In genomic region chr11:31555042-31555441, GRCm38 (mm10) we compare ENCODE assay signal across 11 mouse cellular contexts.
DNase-seq lines count a peak whose midpoint lies in the region; ATAC-seq and TF ChIP-seq lines count a peak whose summit lies in the region.
"Had no signal": no experiment of that assay in that cellular context is flagged by ENCODE, and none has a peak within 500 bp of the region (broad histone marks: within the 10 kb centered on the region; RNA-seq: fewer than 3 reads in every experiment).

No protein-coding gene starts in this region.

- peak; percentile 43 for DNase-seq in hindbrain, postnatal 0 days (ENCODE audit: low spot score)
- DNase-seq in hindbrain, embryonic 14.5 days (ENCODE audit: low spot score) = no peak
- DNase-seq in cerebellum, adult 11 months = peak; percentile 27
- DNase-seq in heart, postnatal 0 days (ENCODE audit: low spot score) = no peak
- peak; percentile 73 for DNase-seq in kidney, postnatal 10 days
- DNase-seq in liver, embryonic 11.5 days (ENCODE audit: low spot score) = no peak
- no peak for DNase-seq in gastrocnemius, postnatal 4 days (ENCODE audit: low spot score in 2 of 2)
- no peak for DNase-seq in midbrain, embryonic 11.5 days (ENCODE audit: low spot score, missing footprints)
- DNase-seq: thymus, postnatal 25 days had no signal

- H3K36me3 ChIP-seq in hindbrain, postnatal 0 days (ENCODE audit: insufficient read depth, low read length) = no peaks in the 10 kb centered on the region
- H3K36me3 ChIP-seq in hindbrain, embryonic 14.5 days (replicated peaks; ENCODE audit: control insufficient read depth, insufficient read depth) = no peaks in the 10 kb centered on the region
- no peaks in the 10 kb centered on the region for H3K36me3 ChIP-seq in heart, postnatal 0 days (replicated peaks; ENCODE audit: control insufficient read depth, insufficient read depth, low read length)
- H3K36me3 ChIP-seq in liver, embryonic 11.5 days (ENCODE audit: control insufficient read depth, insufficient read depth, low read length) = no peaks in the 10 kb centered on the region
- H3K36me3 ChIP-seq in midbrain, embryonic 11.5 days (ENCODE audit: control insufficient read depth, insufficient read depth, low read length) = no peaks in the 10 kb centered on the region
- H3K36me3 ChIP-seq: limb, embryonic 15.5 days had no signal

- no peak for TF ChIP-seq EP300 in heart, postnatal 0 days (IDR thresholded peaks at IDR 0.05; ENCODE audit: low read depth)

- H3K27me3 ChIP-seq in hindbrain, postnatal 0 days (ENCODE audit: insufficient read depth, low read length) = no peaks in the 10 kb centered on the region
- H3K27me3 ChIP-seq in hindbrain, embryonic 14.5 days (ENCODE audit: control insufficient read depth, insufficient read depth, low read length) = no peaks in the 10 kb centered on the region
- H3K27me3 ChIP-seq in heart, postnatal 0 days (ENCODE audit: control insufficient read depth, insufficient read depth, low read length) = no peaks in the 10 kb centered on the region
- H3K27me3 ChIP-seq in liver, embryonic 11.5 days (replicated peaks; ENCODE audit: control insufficient read depth, insufficient read depth, low read length) = no peaks in the 10 kb centered on the region
- no peaks in the 10 kb centered on the region for H3K27me3 ChIP-seq in midbrain, embryonic 11.5 days (ENCODE audit: control insufficient read depth, insufficient read depth, low read length)
- H3K27me3 ChIP-seq: limb, embryonic 15.5 days had no signal

- H3K9me3 ChIP-seq in hindbrain, postnatal 0 days (ENCODE audit: low read length) = no peaks in the 10 kb centered on the region
- H3K9me3 ChIP-seq in hindbrain, embryonic 14.5 days (ENCODE audit: control insufficient read depth, low read length) = no peaks in the 10 kb centered on the region
- H3K9me3 ChIP-seq in heart, postnatal 0 days (replicated peaks; ENCODE audit: control insufficient read depth, low read length) = no peaks in the 10 kb centered on the region
- no peaks in the 10 kb centered on the region for H3K9me3 ChIP-seq in liver, embryonic 11.5 days (ENCODE audit: control insufficient read depth, low read length)
- no peaks in the 10 kb centered on the region for H3K9me3 ChIP-seq in midbrain, embryonic 11.5 days (ENCODE audit: control insufficient read depth, low read length)
- H3K9me3 ChIP-seq: limb, embryonic 15.5 days had no signal

- H3K9ac ChIP-seq in hindbrain, postnatal 0 days (replicated peaks; ENCODE audit: low read length) = no peak overlapping the region
- H3K9ac ChIP-seq in hindbrain, embryonic 14.5 days = no peak overlapping the region
- no peak overlapping the region for H3K9ac ChIP-seq in heart, postnatal 0 days (replicated peaks; ENCODE audit: low read depth, low read length)
- no peak overlapping the region for H3K9ac ChIP-seq in liver, embryonic 11.5 days (ENCODE audit: low read depth, low read length)
- no peak overlapping the region for H3K9ac ChIP-seq in midbrain, embryonic 11.5 days (ENCODE audit: low read length)
- H3K9ac ChIP-seq: limb, embryonic 15.5 days had no signal

- TF ChIP-seq CTCF in hindbrain, postnatal 0 days (IDR thresholded peaks at IDR 0.05; ENCODE audit: low read depth) = no peak
- no peak for TF ChIP-seq CTCF in heart, postnatal 0 days (IDR thresholded peaks at IDR 0.05; ENCODE audit: low read depth)

- H3K4me1 ChIP-seq in hindbrain, postnatal 0 days (ENCODE audit: insufficient read depth, low read length) = peaks cover 3% of the 10 kb centered on the region
- no peaks in the 10 kb centered on the region for H3K4me1 ChIP-seq in hindbrain, embryonic 14.5 days (replicated peaks; ENCODE audit: control insufficient read depth, insufficient read depth, low read length)
- H3K4me1 ChIP-seq in heart, postnatal 0 days (ENCODE audit: control insufficient read depth, insufficient read depth) = peaks cover 27% of the 10 kb centered on the region
- H3K4me1 ChIP-seq in liver, embryonic 11.5 days (replicated peaks; ENCODE audit: control insufficient read depth, insufficient read depth, low read length) = no peaks in the 10 kb centered on the region
- no peaks in the 10 kb centered on the region for H3K4me1 ChIP-seq in midbrain, embryonic 11.5 days (ENCODE audit: control insufficient read depth, insufficient read depth, low read length)

- ATAC-seq in hindbrain, postnatal 0 days = peak; percentile 27; the same call in 1 of the 2 replicates
- no peak for ATAC-seq in hindbrain, embryonic 14.5 days (ENCODE audit: low FRiP score)
- ATAC-seq in heart, postnatal 0 days (ENCODE audit: insufficient read depth, low read depth) = peak; percentile 73
- no peak for ATAC-seq in liver, embryonic 11.5 days (replicated peaks; ENCODE audit: low FRiP score)
- no peak for ATAC-seq in midbrain, embryonic 11.5 days (ENCODE audit: low FRiP score)
- ATAC-seq: forebrain, embryonic 16.5 days had no signal

- 55% methylated on average over 4 of the region's 4 CpGs for WGBS in hindbrain, postnatal 0 days
- WGBS in hindbrain, embryonic 14.5 days = 84% methylated on average over 4 of the region's 4 CpGs
- WGBS in heart, postnatal 0 days = 42% methylated on average over 4 of the region's 4 CpGs
- WGBS in liver, embryonic 11.5 days = 81% methylated on average over 4 of the region's 4 CpGs
- WGBS in midbrain, embryonic 11.5 days = 84% methylated on average over 4 of the region's 4 CpGs

- no peak overlapping the region for H3K27ac ChIP-seq in hindbrain, postnatal 0 days
- H3K27ac ChIP-seq in hindbrain, embryonic 14.5 days = no peak overlapping the region
- 0 out of 2 replicates have a peak overlapping the region, but pooled peaks have one; percentile 11 for H3K27ac ChIP-seq in heart, postnatal 0 days (ENCODE audit: low read depth)
- no peak overlapping the region for H3K27ac ChIP-seq in liver, embryonic 11.5 days (ENCODE audit: low read depth, low read length)
- no peak overlapping the region for H3K27ac ChIP-seq in midbrain, embryonic 11.5 days (ENCODE audit: low read depth, low read length)
- H3K27ac ChIP-seq: limb, embryonic 15.5 days had no signal

- no peak overlapping the region for H3K4me2 ChIP-seq in hindbrain, postnatal 0 days (ENCODE audit: low read depth, low read length)
- H3K4me2 ChIP-seq in hindbrain, embryonic 14.5 days (replicated peaks) = no peak overlapping the region
- no peak overlapping the region for H3K4me2 ChIP-seq in heart, postnatal 0 days (ENCODE audit: low read depth, low read length)
- no peak overlapping the region for H3K4me2 ChIP-seq in liver, embryonic 11.5 days
- no peak overlapping the region for H3K4me2 ChIP-seq in midbrain, embryonic 11.5 days
- H3K4me2 ChIP-seq: limb, embryonic 15.5 days had no signal

- H3K4me3 ChIP-seq in hindbrain, postnatal 0 days (ENCODE audit: low read length) = no peak overlapping the region
- no peak overlapping the region for H3K4me3 ChIP-seq in hindbrain, embryonic 14.5 days (replicated peaks; ENCODE audit: low read length)
- H3K4me3 ChIP-seq in heart, postnatal 0 days (ENCODE audit: low read depth, low read length) = no peak overlapping the region
- H3K4me3 ChIP-seq in liver, embryonic 11.5 days (ENCODE audit: low read depth, low read length) = no peak overlapping the region
- no peak overlapping the region for H3K4me3 ChIP-seq in midbrain, embryonic 11.5 days (ENCODE audit: low read depth, low read length)
- H3K4me3 ChIP-seq: limb, embryonic 15.5 days had no signal

Comparison
In these comparisons a context has a peak if more than half of its experiments do, and no peak if none do; other contexts are left out.
1. ATAC-seq: peak in hindbrain, postnatal 0 days (single experiment) and heart, postnatal 0 days (single experiment); none in hindbrain, embryonic 14.5 days (single experiment), liver, embryonic 11.5 days (single experiment) and midbrain, embryonic 11.5 days (single experiment).
2. DNase-seq: peak in hindbrain, postnatal 0 days (single experiment), cerebellum, adult 11 months (single experiment) and kidney, postnatal 10 days (single experiment); none in hindbrain, embryonic 14.5 days (single experiment), heart, postnatal 0 days (single experiment), liver, embryonic 11.5 days (single experiment), gastrocnemius, postnatal 4 days (0 of 2) and midbrain, embryonic 11.5 days (single experiment).